Mouse (Mus musculus) cortical plate, adult 2 months (tissue): ENCODE data around the gene Dcxr.

Experiments used
- CTCF ChIP-seq: fragments of 200-500 bp; IDR thresholded peaks from 2 replicates; pipeline ENCODE4 v1.5.1; 2011; ENCODE audit warnings: mild to moderate bottlenecking, control low read depth, low read length; ENCODE audit not compliant: insufficient read depth; ENCODE audit errors: extremely low read depth
- POLR2A ChIP-seq: fragments of 200-500 bp; IDR thresholded peaks from 2 replicates; pipeline ENCODE4 v1.6.1; 2011; ENCODE audit warnings: mild to moderate bottlenecking, low read length, control low read depth; ENCODE audit not compliant: insufficient read depth; ENCODE audit errors: extremely low read depth

DNA sequence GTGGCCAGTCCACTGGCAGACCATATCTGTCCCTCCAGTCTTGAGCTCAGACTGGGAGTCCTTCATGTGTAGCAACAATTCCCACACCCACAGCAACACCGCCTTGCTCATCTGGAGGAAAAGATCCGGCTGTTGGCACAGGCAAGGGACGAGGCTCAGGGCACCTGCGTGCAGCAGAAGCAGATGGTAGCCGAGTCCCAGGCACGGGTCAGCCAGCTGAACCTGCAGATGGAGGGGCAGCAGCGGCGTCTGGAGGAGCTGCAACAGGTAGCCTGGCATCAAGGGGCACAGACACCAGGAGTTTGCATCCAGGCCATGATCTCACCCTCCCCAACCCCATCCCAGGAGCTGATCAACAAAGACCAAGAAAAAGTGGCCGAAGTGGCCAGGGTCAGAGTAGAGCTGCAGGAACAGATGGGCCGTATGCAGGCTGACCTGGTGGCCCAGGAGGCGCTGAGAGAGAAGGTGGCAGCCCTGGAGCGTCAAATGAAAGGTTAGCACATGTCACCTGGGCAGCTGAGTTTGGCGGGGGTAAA lies 7.2 kb downstream of the Dcxr start:
- TF ChIP-seq CTCF, result no peak
- TF ChIP-seq POLR2A, result no peak
